Mouse (Mus musculus): ENCODE results near the gene Mindy4.
A peak's percentile ranks its signal among the peaks of the same experiment; 100 is the strongest.
"Not testable (repeated sequence)": the region's sequence is repeated elsewhere in the genome, so short reads cannot be mapped to it uniquely, and the experiment has no call there.

Gene Mindy4

DNA sequence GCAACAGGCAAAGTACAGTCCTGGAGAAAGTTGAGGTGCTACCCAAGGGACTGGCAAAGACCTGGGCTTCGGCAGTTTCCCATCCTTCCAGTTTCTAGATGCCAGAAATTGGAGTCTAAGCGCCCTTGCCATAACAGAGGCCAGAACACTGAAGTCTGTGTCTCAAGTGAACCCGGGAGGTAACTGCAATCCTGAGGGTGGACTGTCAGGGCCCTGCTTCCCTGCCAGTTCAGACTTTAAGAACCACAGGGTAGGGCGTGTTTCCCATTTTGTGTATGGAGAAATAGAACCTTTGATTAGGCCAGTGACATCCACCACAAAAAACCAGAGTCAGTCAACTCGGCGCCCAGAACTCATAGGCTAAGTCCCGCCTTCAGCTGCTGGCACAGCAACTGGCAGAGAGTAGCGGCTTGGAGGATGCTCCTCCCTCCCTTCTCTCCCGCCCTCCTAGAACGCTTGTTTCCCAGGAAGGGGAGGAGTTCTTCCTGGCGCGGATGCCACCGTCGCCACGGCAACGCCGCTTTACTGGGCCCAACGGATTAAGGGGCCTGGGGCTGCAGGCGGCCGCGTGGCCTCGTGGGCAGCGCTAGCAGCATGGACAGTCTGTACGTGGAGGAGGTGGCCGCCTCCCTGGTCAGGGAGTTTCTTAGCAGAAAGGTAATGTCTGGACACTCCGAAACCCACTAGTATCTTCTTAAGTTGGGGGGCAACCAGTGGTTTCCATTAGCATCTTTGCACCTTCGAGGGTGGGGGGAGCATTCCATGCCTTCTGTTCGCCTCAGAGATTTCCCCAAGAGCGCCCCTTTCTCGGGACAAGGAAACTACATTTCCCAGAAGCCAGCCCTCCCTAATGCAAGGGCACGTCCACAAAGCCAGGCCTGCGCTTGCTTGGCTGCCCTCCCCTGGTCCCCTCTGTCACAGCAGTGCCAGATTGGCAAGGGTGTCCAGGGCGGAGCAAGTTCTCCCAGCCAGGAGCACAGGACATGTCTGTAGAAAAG, at the start of gene Mindy4:
TSS of gene Mindy4 (plus strand) at position 471 of the 998 bp plus-strand sequence.
- peak; percentile 93 for DNase-seq

DNA sequence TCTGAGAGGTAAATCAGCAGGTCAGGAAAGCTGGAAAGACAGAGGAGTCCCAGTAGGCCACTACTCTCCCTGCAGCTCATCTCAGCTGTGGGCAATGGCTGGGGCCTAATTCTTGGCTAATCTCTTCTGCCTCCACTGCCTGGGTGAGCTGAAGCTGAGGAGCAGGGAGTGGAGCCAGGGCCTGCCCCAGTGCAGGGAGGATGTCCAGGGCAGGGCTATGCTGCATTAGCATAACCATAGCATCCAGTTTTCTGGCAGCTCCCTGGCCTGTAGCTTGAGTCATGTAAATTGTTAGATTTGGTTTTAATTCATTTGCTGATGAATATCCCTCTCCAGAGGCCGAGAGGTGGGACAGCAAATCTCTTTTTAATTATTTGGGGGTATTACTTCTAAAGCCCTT, 43.9 kb upstream of the Mindy4 start:
- no peak for DNase-seq

DNA sequence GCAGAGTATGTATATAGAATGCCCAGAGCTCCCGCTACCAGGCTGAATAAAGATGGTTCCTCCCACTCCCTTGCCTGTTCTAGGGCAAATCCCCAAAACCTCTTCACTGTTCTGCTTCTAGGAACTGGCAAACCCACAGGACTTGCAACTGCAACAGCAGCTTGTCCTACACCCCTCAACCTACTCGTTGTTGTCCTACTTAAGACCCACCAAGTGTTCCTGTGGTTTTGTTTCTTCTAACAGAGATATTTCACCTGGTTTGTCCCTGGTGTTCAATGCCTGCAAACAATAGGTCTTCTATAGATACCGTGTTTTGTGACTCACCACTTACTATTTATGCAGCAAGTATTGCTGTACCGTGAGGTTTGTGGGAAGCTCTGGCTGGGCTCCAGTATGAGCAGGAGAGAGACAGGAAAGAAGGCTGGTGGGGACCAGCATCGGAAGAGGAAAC, 41.8 kb upstream of the Mindy4 start:
- no peak for DNase-seq

DNA sequence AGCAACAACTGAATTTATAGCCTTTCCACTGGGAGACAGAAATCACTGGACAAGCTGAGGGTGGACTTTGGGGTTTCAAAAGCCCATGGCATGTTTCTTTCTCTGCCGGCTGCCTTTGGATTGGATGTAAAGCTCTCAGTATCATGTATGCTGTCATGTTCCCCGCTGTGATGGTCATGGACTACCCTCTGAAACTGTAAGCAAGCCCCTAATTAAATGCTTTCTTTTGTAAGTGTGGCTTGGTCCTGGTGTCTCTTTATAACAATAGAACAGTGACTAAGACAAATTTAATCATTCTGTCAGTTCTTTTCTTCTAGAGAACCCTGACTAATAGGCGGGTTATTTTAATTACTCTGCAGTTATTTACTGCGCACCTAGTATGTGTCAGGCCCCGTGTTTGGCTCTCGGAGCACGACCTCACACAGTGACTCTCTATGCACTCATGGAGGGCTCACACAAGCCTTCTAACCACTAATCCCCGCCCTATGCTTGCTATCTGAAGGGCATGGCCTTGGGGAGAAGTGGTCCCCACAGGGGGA, 40.1 kb upstream of the Mindy4 start:
- DNase-seq = no peak

DNA sequence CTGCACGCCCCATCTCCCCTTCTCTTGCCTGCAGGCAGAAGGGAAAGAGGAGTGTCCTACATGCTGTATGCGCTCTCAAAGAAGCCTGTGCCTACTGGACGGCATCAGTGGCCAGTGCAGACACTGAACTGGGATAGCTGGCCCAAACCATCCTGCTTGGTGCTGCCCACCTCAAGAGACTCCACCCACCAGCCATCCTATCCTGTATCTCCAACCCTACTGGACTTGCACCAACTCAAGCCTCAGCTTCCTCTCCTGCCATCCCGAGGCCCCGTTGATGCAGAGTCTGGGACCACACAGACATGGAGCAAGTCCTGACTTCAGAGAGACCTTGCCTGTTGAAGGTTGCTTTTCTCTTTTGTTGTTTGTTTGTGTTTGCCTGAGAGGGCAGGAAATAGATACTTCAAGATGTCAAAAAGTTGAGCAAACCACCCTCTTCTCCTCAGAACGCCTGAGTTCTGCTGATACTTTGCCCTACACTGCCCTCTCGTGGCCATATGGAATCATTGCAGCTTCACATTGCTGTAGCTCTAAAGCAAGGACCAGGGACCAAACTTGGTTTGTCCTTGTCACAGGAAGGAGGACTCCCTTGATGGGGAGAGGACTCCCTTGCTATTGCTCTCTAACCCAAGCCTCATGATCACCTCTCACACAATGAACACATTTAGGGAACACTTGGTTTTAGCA, 36.3 kb upstream of the Mindy4 start:
- peak; percentile 56 for DNase-seq

DNA sequence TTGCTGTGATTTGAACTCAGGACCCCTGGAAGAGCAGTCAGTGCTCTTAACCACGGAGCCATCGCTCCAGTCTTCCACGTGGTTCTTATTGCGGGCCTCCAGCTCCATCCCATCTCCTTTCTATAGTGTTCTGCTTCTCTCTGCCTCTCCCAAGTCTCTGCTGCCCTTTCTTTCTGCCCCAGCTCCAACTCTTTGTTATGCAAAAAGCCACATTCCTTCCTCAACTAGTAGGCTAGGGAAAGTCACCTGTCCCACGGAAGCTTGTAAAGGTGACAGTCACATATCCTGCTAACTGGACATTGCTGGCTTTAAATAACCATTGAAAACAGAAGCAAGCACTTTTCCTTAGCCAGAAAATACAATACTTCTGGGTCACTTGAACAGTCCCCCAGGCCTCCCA, 33.4 kb upstream of the Mindy4 start:
- DNase-seq = no peak

DNA sequence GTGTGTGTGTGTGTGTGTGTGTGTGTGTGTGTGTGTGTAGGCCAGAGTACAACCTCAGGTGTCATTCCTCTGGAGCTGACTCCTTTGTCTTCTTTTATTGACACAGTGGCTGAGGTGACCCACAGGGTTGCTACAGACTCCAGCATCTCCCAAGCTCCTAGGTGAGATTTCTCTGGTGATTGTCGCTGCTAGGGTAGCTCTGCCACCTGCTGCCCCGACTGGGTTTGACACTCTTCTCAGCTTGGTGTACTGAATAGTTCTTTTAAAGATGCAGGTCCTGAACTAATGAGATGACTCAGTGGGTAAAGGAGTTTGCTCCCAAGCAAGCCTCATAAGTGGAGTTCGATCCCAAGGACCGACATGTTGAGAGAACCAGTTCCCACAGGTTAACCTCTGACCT, 31.5 kb upstream of the Mindy4 start:
- no peak for DNase-seq

DNA sequence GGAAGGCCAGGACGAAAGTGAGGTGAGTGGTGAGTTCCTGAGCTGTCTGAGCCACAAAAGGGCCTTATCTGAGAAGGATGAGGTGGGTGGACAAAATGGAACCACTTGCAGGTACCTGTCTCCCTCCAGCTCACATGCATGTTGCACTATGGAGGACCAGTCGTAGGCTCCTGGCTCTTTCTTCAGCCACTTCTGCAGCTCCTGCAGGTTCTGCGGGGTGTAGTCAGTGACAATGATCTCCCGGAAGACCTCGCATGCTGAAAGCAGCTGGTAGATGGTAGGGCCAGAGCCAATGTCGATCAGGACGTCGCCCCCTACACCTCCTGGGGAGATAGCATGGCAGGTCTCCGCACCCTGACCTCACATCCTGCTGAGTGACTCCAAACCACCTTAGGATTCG, 30.0 kb upstream of the Mindy4 start:
- no peak for DNase-seq

DNA sequence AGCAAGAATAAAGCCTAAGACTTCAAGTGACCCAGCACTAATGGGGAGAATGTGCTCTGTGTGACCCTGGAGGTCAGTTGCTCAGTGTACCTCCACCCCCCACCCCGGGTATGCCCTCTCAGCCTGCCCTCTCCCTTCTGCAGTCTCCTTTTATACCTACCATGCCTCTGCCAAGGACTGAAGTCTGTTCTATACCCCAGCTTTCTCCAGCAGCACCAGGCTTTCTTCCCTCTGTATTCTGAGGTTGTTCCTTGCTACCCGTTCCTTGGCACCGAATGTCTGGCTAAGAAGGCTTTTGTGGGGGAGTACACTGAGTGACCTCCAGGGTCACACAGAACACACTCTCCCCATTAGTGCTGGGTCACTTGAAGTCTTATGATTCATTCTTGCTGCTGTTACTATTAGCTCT, 29.2 kb upstream of the Mindy4 start:
- DNase-seq = peak; percentile 53

DNA sequence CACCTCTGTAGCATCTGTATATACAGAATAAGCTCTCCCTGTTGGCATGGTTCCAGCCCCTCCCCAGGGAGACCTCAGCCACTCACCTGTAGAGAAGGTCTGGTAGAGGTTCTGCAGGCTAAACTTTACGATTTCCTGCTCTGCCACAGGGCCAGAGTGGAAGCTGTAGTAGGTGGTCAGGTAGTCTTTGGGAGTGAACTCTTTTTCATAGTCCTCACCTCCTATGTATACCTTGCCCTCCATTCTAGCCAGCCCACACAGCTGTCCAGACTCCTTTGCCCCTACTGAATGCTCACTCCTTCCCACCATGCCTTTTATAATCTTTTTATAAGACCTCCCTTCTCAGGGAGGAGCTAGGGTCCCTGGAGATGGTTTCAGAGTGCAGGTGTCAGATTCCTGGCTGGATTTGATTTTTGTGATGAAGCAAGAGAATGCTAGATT, 28.4 kb upstream of the Mindy4 start, which contains the start of gene Inmt:
TSS of gene Inmt (minus strand) at position 303 of the 441 bp plus-strand sequence.
- DNase-seq = peak; percentile 57

DNA sequence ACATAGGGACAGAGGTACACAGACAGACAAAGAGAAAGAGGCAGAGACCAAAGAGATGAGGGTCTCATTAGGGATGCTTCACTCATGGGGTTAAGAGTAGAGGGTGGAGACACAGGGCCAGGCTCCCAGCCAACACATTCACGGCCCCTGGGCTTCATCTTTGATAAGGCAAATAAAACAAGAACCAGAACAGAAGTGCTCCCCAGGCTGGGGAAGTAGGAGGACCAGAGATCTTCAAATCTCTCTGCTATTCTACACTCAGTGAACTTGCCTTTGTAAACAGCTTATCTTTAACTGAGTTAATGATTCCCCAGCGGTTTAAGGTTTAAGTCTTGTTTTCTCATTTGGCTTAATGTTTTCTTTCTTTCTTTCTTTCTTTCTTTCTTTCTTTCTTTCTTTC, 27.7 kb upstream of the Mindy4 start:
- DNase-seq = peak; percentile 61

DNA sequence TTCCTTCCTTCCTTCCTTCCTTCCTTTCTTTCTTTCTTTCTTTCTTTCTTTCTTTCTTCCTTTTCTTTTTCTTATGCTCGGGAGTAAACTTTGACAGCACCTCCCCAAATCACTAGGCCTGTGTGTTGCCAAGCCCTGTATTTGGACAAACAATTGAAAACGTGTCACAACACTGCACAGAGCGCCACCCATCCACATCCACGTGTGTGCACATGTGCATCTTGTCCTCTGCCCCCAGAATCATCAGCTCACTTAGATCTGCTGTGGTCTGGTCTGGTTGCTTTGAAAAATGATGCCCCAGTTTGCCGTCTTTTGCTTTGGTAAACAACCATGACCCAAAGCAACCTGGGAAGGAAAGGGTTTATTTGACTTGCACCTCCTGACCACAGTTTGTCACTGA, 27.3 kb upstream of the Mindy4 start:
- peak; percentile 82 for DNase-seq

DNA sequence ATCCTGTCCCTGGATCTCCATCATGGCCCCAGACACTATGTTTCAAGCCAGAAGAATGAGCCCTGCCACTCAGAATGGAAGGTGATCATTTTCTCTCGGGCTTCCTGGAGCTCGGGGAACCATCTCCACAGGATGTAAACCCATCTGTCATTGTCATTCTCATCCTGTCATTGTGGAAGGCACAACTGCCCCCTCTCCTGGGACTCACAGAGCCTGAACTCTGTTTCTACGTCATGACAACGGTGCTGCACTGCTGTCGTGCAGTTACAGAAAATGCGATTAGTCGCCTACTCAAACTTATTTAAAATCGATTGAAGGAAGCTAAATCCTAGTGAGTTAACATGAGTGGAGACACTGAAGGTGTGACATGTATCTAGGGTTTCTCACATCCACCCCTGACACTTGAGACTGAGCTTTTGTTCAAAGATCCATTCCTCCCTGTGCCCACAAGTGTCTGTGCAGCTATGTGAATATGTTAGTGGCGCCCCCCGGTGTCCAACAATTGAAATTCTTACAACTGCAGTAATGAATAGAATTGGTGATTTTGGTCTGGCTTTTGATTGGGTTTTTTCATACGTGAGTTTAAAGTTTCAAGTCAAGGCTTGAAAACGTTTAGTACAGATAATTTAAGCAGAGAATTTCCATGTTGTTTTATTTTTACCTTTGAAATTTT, 26.0 kb upstream of the Mindy4 start:
- DNase-seq = no peak

DNA sequence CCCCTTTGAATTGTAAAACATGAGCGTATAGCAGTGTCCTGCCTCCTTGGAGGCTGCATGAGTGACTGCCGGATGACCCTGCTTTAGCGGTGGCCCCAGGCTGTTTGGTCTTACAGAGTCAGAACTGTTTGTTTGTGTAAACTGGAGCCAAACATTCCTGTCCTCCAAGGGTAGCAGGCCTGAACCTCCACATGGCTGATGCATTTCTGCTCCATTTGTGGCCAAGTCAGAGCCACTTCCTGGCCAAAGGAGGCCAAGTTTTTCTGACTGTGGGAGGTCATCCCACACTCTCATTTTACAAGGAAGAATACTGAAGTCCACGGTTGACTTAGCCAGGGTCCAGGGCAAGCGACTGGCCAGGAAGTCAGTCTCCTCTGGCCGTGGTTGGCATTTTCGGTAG, 23.6 kb upstream of the Mindy4 start:
- DNase-seq = peak; percentile 75

DNA sequence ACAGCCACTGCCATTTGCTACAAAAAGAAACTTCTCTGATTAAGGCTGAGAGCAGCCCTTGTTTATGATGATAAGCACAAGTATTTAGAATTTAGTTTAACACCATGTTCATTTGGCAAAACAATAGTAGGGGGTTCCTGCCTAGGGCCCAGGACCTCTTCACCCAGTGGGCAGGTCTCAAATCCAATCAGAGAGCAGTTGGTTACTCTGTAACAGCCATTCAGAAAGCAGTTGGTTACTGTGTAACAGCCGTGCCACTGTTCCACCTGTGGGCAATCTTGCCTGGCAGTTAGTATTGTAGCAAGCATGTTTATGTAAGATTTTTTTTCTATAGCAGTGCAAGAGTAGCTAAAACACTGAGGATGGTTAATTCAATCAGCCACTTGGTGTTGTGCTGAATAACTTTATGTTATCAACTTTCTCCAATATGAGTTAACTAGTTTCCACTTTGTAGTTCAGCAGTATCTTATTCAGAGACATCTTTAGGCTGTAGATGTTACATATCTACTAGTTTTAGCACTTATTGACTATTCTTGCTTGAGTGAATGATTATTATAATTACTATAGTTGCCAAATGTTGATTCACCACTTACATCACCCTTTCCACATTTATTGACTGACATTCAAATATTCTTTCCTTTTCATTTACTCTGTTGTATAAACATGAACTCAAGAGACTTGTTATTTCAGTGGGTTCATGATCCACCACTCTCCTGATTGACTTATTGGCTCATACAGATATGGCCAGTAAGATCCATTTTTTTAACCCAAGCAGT, 20.3 kb upstream of the Mindy4 start:
- peak; percentile 75 for DNase-seq

DNA sequence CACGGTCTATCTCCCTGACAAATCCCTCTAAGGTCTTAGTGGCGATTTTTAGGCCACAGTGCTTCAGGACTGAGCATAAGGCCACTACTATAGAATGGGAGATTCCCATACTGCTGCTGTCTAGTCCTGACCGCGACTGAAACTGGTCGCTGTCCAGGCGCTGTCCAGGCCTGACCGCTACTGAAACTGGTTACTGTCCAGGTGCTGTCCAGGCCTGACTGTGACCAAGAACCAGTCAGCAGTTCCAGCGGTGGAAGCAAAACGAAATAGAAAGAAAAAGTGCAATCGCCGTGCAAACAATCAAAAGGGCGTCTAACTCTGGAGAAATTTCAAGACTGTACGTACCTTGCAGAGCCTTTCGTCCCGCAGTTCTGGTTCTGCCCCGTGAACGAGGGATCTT, 15.4 kb upstream of the Mindy4 start:
- DNase-seq = not testable (repeated sequence)

DNA sequence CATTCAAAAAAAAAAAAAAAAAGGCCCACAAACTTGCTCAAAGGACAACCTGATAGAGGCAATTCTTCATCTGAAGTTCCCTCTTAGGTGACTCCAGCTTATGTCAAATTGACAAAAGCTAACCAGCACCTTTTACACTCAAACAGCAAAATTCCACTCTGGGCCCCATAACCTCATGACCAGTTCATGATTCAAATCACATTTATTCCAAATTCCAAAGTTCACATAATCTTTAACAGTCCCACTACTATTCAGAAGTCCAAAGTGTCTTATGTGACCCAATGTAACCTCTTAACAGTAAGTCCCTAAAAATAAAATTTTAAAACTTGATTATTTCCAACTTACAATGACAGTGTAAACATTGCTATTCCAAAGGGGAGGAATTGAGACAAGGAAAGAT, 13.8 kb upstream of the Mindy4 start:
- no peak for DNase-seq

DNA sequence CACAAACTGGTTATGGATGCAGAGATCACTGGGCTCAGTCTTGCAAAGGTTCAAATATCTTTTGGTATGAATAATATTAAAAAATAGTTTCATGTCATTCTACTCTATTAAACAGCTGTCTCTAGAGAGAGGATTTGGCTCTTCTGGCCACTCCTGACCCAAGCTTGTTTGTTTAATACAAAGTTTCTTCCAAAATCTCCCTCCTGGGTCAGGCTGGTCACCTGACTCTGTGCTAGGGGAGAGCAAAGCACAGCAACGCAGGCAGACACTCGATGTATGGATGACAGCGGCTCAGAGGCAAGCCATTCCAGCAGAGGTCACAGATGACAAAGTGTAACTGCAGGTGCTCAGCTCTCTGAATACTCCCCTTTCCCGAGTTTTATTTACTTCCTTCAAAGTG, 11.6 kb upstream of the Mindy4 start:
- no peak for DNase-seq

DNA sequence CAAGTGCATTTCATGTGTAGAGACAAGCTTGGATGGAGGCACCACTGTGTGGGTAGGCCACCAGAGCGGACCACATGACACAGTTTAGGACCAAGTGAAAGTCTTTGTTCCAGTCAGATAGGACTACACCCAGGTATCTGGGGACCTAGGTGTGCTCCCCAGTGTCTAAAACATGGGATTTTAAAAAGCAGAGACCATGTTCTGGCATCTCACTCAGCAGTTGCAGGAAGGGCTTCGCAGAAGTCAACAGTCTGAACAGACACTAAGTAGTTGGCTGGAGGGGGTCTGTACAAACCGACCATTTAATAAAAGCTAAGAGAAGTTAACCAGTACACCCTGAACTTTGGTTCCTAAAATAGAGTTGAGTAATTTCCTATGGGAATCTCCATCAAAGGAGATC, 10.0 kb upstream of the Mindy4 start:
- no peak for DNase-seq

DNA sequence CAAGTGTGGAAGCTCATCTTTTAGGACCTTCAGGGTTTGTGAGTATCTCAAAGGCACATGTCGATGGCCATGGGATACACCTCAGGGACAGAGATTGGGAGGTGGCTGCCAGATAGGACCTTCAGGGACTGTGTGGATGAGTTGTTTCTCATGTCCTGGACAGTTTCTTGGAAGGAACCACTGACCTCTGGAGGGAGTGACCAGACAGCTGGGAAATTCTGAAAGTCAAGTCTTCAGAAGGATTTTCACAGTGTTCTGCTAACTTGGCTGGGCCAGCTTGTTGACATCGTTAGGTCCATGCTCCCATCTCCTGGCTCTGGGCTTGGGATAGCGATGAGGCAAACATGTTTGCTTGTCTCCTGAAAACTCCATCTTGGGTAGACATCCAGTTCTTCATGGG, 4.1 kb upstream of the Mindy4 start:
- DNase-seq = no peak

DNA sequence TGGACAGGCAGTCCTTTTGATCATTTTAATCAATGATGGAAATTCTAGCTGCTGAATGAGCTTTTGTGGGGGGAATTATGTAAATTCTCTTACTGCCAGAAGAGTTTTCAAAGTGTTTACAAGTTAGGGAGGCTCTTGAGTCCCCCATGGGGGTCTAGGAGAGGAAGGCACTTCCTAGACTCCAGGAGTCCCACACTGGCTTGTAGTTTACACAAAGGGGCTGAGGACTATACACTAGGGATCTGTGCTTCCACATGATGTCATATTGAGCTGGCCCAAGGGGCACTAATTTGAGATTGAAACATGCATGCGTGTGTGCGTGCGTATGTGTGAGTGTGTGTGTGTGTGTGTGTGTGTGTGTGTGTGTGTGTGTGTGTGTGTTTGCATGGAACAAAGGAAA, 748 bp downstream of the Mindy4 start:
- DNase-seq = no peak

DNA sequence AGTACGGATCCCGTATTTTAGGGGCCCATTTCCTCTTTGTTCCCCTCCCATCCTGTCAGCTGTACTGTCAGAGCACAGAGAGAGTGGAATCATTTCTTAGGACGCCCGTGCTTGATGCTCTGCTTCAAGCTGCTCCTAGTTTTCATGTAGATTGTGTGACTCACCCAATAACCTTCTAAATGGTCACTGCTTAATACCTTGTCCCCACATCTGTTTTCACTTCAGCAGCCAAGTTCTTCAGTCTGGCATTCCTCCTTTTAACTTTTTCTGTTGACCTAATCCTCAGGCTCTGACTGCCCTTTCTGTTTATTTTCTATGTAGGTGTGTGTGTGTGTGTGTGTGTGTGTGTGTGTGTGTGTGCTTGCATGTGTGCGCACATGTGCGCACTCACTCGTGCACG, 4.6 kb downstream of the Mindy4 start:
- DNase-seq = no peak

Measured in kidney, adult 11 months (tissue).